Mouse (Mus musculus) stomach, postnatal 0 days (tissue): ENCODE measurements at regions not wholly inside any gene's neighbourhood (a gene's known extent, or its start where the extent isn't known, plus 50 kb on each side); places are given as distances from the start of the nearest gene placed in this dataset.

Source experiments
- ATAC-seq: fragments of 200-750 bp; cut with Nextera tagmentation; 2 replicates; pipeline ENCODE4 v1.8.0; 2017; ENCODE audit not compliant: low FRiP score, low TSS enrichment
- DNase-seq: peaks from one replicate; pipeline ENCODE4 v3.0.0-alpha.2; 2016; ENCODE audit warnings: low spot score
- H3K27ac ChIP-seq: fragments of 300-500 bp; sonication (generic); replicated peaks from 2 replicates; pipeline ENCODE4 v1.5.1; 2014; ENCODE audit warnings: mild to moderate bottlenecking, control low read depth
- H3K27me3 ChIP-seq: fragments of 300-500 bp; sonication (generic); 2 replicates; pipeline ENCODE4 v1.6.1; 2014; ENCODE audit warnings: low read length; ENCODE audit not compliant: control insufficient read depth, insufficient read depth
- H3K36me3 ChIP-seq: fragments of 300-500 bp; sonication (generic); 2 replicates; pipeline ENCODE4 v1.6.1; 2014; ENCODE audit warnings: low read length, mixed read lengths; ENCODE audit not compliant: control insufficient read depth, insufficient read depth
- H3K4me1 ChIP-seq: fragments of 300-500 bp; sonication (generic); replicated peaks from 2 replicates; pipeline ENCODE4 v1.6.1; 2014; ENCODE audit warnings: antibody characterized with exemption; ENCODE audit not compliant: control insufficient read depth, insufficient read depth
- H3K4me2 ChIP-seq: fragments of 300-500 bp; sonication (generic); replicated peaks from 2 replicates; pipeline ENCODE4 v1.6.1; 2014; ENCODE audit warnings: low read depth, mild to moderate bottlenecking, control low read depth, moderate library complexity
- H3K4me3 ChIP-seq: fragments of 300-500 bp; sonication (generic); 2 replicates; pipeline ENCODE4 v1.5.1; 2014; ENCODE audit warnings: low read depth, low read length, control low read depth
- H3K9ac ChIP-seq: fragments of 300-500 bp; sonication (generic); 2 replicates; pipeline ENCODE4 v1.6.1; 2014; ENCODE audit warnings: mild to moderate bottlenecking, low read length, control low read depth, mixed read lengths
- H3K9me3 ChIP-seq: fragments of 300-500 bp; sonication (generic); 2 replicates; pipeline ENCODE4 v1.6.1; 2016; ENCODE audit warnings: low read length; ENCODE audit not compliant: control insufficient read depth
- CTCF ChIP-seq: IDR thresholded peaks from 2 replicates; pipeline ENCODE4 v1.5.1; 2016; ENCODE audit warnings: antibody characterized with exemption, low read depth, mild to moderate bottlenecking, moderate library complexity
- EP300 ChIP-seq: optimal IDR thresholded peaks from 2 replicates; pipeline ENCODE3; 2016; ENCODE audit warnings: antibody characterized with exemption
- WGBS: fragments of 180-500 bp; shearing (Covaris S2); extraction: QIAGEN DNeasy Blood & Tissue Kit; methylation state at CpG from one replicate; pipeline ENCODE4 v1.1.7; 2014; 5-methylcytosine and 5-hydroxymethylcytosine counted together

- Histone ChIP-seq H3K27me3 (no peaks in the 10 kb centered on the region), H3K4me2 (no peak overlapping the region), H3K9me3 (no peaks in the 10 kb centered on the region), H3K36me3 (no peaks in the 10 kb centered on the region), H3K9ac (no peak overlapping the region), H3K27ac (no peak overlapping the region), H3K4me3 (no peak overlapping the region), H3K4me1 (no peaks in the 10 kb centered on the region)
- DNase-seq, result no peak
- TF ChIP-seq EP300, result no peak
- no peak for TF ChIP-seq CTCF
- ATAC-seq, result no peak
- 53% methylated on average over 10 of the region's 10 CpGs for WGBS
Observed at GRCm38 (mm10) chr2:128384612-128385011, 206.4 kb upstream of the Spdye4c start.

GRCm38 (mm10) chr2:128386846-128387621 lies 204.0 kb upstream of the Spdye4c start:
- ATAC-seq (no peak), DNase-seq (no peak)
- no peak overlapping the region for H3K4me2 ChIP-seq
- no peaks in the 10 kb centered on the region for H3K4me1 ChIP-seq
- no peaks in the 10 kb centered on the region for H3K27me3 ChIP-seq
- no peaks in the 10 kb centered on the region for H3K9me3 ChIP-seq
- H3K36me3 ChIP-seq, result no peaks in the 10 kb centered on the region
- no peak overlapping the region for H3K4me3 ChIP-seq
- no peak overlapping the region for H3K9ac ChIP-seq
- WGBS, result 60% methylated on average over 4 of the region's 4 CpGs
- no peak for TF ChIP-seq CTCF
- TF ChIP-seq EP300, result no peak
- H3K27ac ChIP-seq, result no peak overlapping the region

GRCm38 (mm10) chr2:128387851-128388471 lies 203.0 kb upstream of the Spdye4c start:
- WGBS, result 78% methylated on average over 8 of the region's 8 CpGs
- Histone ChIP-seq H3K36me3 (no peaks in the 10 kb centered on the region), H3K4me3 (no peak overlapping the region), H3K4me2 (no peak overlapping the region), H3K27me3 (no peaks in the 10 kb centered on the region), H3K9me3 (no peaks in the 10 kb centered on the region), H3K9ac (no peak overlapping the region), H3K4me1 (no peaks in the 10 kb centered on the region), H3K27ac (no peak overlapping the region)
- TF ChIP-seq CTCF, result no peak
- no peak for TF ChIP-seq EP300
- no peak for ATAC-seq
- DNase-seq, result no peak

GRCm38 (mm10) chr2:128388883-128389470 lies 202.0 kb upstream of the Spdye4c start:
- H3K4me2 ChIP-seq, result no peak overlapping the region
- 19% methylated on average over 7 of the region's 7 CpGs for WGBS
- TF ChIP-seq CTCF, result no peak
- TF ChIP-seq EP300, result no peak
- H3K27me3 ChIP-seq, result no peaks in the 10 kb centered on the region
- no peaks in the 10 kb centered on the region for H3K9me3 ChIP-seq
- ATAC-seq (no peak), DNase-seq (no peak)
- H3K4me1 ChIP-seq, result no peaks in the 10 kb centered on the region
- H3K4me3 ChIP-seq, result no peak overlapping the region
- H3K27ac ChIP-seq, result no peak overlapping the region
- H3K36me3 ChIP-seq, result no peaks in the 10 kb centered on the region
- no peak overlapping the region for H3K9ac ChIP-seq

- no peak for TF ChIP-seq EP300
- no peak for TF ChIP-seq CTCF
- Histone ChIP-seq H3K27ac (no peak overlapping the region), H3K9me3 (no peaks in the 10 kb centered on the region), H3K4me1 (no peaks in the 10 kb centered on the region), H3K4me3 (no peak overlapping the region), H3K4me2 (peak overlapping the region; percentile 14; the same call in 1 of the 2 replicates), H3K27me3 (no peaks in the 10 kb centered on the region), H3K9ac (no peak overlapping the region), H3K36me3 (no peaks in the 10 kb centered on the region)
- WGBS, result 19% methylated on average over 9 of the region's 9 CpGs
- DNase-seq, result no peak
- ATAC-seq, result no peak
Observed at GRCm38 (mm10) chr2:128392344-128392743, 198.7 kb upstream of the Spdye4c start.

- Histone ChIP-seq H3K9ac (no peak overlapping the region), H3K9me3 (no peaks in the 10 kb centered on the region), H3K27ac (no peak overlapping the region), H3K4me2 (no peak overlapping the region), H3K27me3 (no peaks in the 10 kb centered on the region), H3K4me1 (no peaks in the 10 kb centered on the region), H3K4me3 (no peak overlapping the region), H3K36me3 (no peaks in the 10 kb centered on the region)
- DNase-seq (no peak), ATAC-seq (no peak)
- WGBS, result 38% methylated on average over 8 of the region's 8 CpGs
- TF ChIP-seq EP300, result no peak
- TF ChIP-seq CTCF, result no peak
Observed at GRCm38 (mm10) chr2:128393401-128393800, 197.6 kb upstream of the Spdye4c start.
